Mouse (Mus musculus) forebrain, embryonic 13.5 days (tissue): ENCODE measurements around the gene Gstt2. TPM values are rescaled to one million over a fixed set of nuclear protein-coding genes. Genes with fewer than 3 reads are reported as not detected.

Experiments used
- ATAC-seq: fragments of 200-750 bp; cut with Nextera tagmentation; 2 replicates; pipeline ENCODE4 v1.8.0; 2017
- H3K27ac ChIP-seq: fragments of 300-500 bp; sonication (generic); 2 replicates; pipeline ENCODE4 v1.5.1; 2015; ENCODE audit warnings: inconsistent platforms, mild to moderate bottlenecking, moderate library complexity
- H3K27me3 ChIP-seq: fragments of 300-500 bp; sonication (generic); 2 replicates; pipeline ENCODE4 v1.6.1; 2015; ENCODE audit warnings: mild to moderate bottlenecking, inconsistent platforms
- H3K36me3 ChIP-seq: fragments of 300-500 bp; sonication (generic); 2 replicates; pipeline ENCODE4 v1.6.1; 2015; ENCODE audit warnings: mild to moderate bottlenecking, inconsistent platforms; ENCODE audit not compliant: poor library complexity, severe bottlenecking
- H3K4me1 ChIP-seq: fragments of 300-500 bp; sonication (generic); 2 replicates; pipeline ENCODE4 v1.6.1; 2015; ENCODE audit warnings: inconsistent platforms
- H3K4me2 ChIP-seq: fragments of 300-500 bp; sonication (generic); 2 replicates; pipeline ENCODE4 v1.6.1; 2015; ENCODE audit warnings: inconsistent platforms, mild to moderate bottlenecking, moderate library complexity
- H3K4me3 ChIP-seq: fragments of 300-500 bp; sonication (generic); 2 replicates; pipeline ENCODE4 v1.5.1; 2015; ENCODE audit warnings: mild to moderate bottlenecking, inconsistent platforms
- H3K9ac ChIP-seq: fragments of 300-500 bp; sonication (generic); 2 replicates; pipeline ENCODE4 v1.6.1; 2015; ENCODE audit warnings: mild to moderate bottlenecking, inconsistent platforms
- H3K9me3 ChIP-seq: fragments of 300-500 bp; sonication (generic); replicated peaks from 2 replicates; pipeline ENCODE4 v1.6.1; 2016; ENCODE audit warnings: inconsistent platforms
- WGBS: fragments of 180-500 bp; shearing (Covaris S2); methylation state at CpG from one replicate; pipeline ENCODE4 v1.1.7; 2015; 5-methylcytosine and 5-hydroxymethylcytosine counted together
- polyA plus RNA-seq: library from polyadenylated mRNA; unstranded; fragments of >200 nt; fragmentation: Nextera tagmentation; extraction: Ambion mirVana; gene quantifications from 2 replicates; pipeline ENCODE4 v1.2.1, GENCODE M21; 2015

The Gstt2 gene
- polyA plus RNA-seq, 1 experiment from 2014 or later: 4.0 TPM

DNA sequence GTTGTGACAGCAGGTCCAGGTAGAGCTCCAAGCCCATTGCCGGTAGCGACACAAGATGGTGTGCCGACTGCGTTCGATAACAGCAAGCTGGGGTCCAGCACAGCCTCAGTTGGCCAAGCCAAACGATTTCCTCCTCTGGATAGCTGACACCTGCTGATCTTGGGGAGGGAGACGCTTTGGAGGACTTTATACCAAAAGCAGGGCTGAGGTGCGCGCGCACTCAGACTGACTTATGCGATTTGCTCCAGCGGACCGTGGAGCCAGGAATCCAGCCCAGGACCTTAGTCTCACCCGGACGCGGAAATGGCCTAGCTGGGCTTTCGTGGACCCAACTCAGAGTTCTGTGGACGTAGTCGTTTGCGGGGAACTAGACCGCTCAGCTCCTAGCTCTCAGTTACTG is 3.0 kb downstream of the Gstt2 start:
- Histone ChIP-seq H3K4me1 (peaks cover 37% of the 10 kb centered on the region), H3K9ac (peak overlapping the region; percentile 58), H3K4me2 (peak overlapping the region; percentile 62), H3K27me3 (peaks cover 32% of the 10 kb centered on the region), H3K27ac (no peak overlapping the region), H3K9me3 (no peaks in the 10 kb centered on the region), H3K4me3 (peak overlapping the region; percentile 37), H3K36me3 (no peaks in the 10 kb centered on the region)
- WGBS: 2% methylated on average over 21 of the region's 21 CpGs
- ATAC-seq: no peak

DNA sequence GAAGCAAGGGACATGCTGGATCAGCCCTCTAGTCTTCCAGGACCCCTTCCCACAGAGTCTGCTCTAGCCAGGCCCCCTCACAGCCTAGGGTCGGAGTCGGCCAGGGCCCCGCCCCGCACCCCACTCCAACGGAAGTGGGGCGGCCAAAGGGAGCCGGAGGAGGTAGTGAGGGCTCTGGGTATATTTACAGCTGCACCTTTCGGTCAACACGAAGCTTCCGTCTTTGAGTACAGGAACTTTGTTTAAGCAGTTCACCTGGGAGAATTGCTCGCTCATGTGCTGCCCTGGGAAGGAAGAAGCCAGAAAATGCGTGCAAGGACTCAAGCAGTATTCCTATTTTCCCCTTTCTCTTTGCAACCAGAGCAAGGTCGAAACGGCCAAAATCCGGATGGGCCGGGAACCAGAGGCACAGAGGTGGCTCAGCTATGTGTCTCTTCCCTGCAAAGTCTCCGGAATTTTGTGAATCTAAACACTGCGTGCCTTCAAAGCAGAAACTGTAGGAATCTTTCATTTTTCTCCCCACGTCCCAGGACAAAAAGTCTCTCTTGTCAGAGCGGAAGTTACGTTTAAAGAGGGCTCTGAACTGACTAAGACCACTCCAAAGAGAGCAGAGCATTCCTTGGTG is 3.7 kb downstream of the Gstt2 start:
- WGBS: 18% methylated on average over 21 of the region's 21 CpGs
- peak overlapping the region; percentile 37 for H3K4me3 ChIP-seq
- H3K27me3 ChIP-seq: peaks cover 32% of the 10 kb centered on the region
- H3K4me2 ChIP-seq: peak overlapping the region; percentile 62
- H3K4me1 ChIP-seq: peaks cover 37% of the 10 kb centered on the region
- H3K27ac ChIP-seq: no peak overlapping the region
- ATAC-seq: no peak
- H3K9ac ChIP-seq: peak overlapping the region; percentile 58; the same call in 1 of the 2 replicates
- no peaks in the 10 kb centered on the region for H3K9me3 ChIP-seq
- no peaks in the 10 kb centered on the region for H3K36me3 ChIP-seq

DNA sequence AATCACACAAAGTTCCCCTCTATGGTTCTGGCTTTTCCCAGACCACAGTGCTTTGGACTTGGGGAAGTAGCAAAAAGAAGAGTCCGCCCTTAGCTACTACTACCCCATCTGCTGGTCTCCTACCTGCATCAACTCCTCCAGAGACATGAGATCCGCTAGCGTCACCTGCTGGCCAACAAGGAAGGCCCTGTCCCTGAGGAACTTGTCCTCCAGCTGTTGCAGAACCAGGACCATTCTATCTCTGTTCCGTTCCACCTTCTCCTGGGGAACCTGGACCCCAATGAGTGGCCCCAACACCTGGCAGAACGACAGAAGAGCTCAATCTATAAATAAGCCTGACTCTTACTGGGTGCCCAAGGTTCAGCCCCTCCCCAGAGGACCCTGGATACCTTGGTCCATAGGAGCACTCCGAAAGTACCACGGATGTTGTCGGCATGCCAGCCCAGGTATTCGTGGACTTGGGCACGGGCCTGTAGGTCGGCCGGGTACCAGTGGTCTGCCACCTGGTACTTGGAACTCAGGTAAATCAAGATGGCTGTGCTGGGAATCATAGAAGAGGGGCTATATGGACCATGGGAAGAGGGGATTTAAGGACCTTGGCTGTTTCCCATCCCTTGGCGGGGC is 4.8 kb downstream of the Gstt2 start:
- Histone ChIP-seq H3K9me3 (no peaks in the 10 kb centered on the region), H3K4me1 (peaks cover 33% of the 10 kb centered on the region), H3K9ac (no peak overlapping the region), H3K4me2 (no peak overlapping the region), H3K4me3 (no peak overlapping the region), H3K27me3 (peaks cover 32% of the 10 kb centered on the region), H3K36me3 (no peaks in the 10 kb centered on the region), H3K27ac (no peak overlapping the region)
- ATAC-seq: no peak
- 66% methylated on average over 13 of the region's 13 CpGs for WGBS

DNA sequence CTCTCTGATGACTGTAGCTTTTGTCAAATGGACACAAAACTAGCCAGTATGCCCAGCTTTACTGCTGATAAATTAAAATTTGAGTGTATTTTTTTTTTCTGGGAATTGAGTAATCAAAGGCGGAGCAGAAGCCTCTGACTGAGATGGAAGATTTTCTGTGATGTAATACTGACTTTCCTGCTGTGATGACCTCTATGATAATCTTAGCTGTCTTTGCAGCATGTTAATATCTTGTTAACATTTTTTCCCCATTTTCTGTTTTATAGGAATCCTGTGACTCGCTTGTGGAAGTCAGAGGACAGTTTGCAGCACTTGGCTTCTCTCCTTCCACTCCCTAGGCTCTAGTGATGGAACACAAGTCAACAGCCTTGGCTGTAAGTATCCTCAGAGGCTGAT is 7.0 kb downstream of the Gstt2 start:
- Histone ChIP-seq H3K27ac (no peak overlapping the region), H3K36me3 (no peaks in the 10 kb centered on the region), H3K9me3 (no peaks in the 10 kb centered on the region), H3K9ac (no peak overlapping the region), H3K4me3 (no peak overlapping the region), H3K27me3 (peaks cover 30% of the 10 kb centered on the region), H3K4me2 (no peak overlapping the region), H3K4me1 (peaks cover 22% of the 10 kb centered on the region)
- no peak for ATAC-seq
- 88% methylated on average over 2 of the region's 2 CpGs for whole genome bisulfite sequencing

DNA sequence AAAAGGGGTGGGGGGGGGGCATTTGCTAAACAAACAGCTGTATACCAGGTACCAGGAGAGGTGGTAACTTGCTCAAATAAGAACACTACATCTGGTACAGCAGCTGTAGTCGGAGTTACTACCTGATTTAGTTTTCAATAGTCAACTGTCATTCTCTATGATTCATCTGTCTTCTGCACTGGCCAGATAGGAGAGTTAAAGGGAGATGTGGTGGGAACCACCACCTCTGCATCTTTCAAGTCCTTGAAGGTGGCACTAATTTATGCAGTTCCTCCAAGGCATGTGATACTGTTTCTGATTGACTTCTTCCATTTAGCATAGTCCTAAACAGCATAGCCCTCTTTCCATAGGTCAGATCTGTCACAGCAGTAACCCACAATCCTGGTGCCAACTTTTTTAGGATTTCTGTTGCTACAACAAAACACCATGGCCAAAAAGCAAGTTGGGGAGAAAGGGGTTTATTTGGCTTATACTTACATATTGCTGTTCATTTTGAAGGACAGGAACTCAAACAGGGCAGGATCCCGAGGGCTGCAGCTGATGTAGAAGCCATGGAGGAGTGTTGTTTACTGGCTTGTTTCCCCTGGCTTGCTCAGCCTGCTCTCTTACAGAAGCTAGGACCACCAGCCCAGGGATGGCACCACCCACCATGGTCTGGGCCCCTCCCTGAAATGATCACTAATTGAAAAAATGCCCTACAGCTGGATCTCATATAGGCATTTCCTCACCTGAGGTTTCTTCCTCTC is 7.5 kb downstream of the Gstt2 start:
- Histone ChIP-seq H3K4me1 (peaks cover 17% of the 10 kb centered on the region; the same call in 1 of the 2 replicates), H3K9ac (no peak overlapping the region), H3K27me3 (peaks cover 26% of the 10 kb centered on the region), H3K36me3 (no peaks in the 10 kb centered on the region), H3K4me3 (no peak overlapping the region), H3K27ac (no peak overlapping the region), H3K4me2 (no peak overlapping the region), H3K9me3 (no peaks in the 10 kb centered on the region)
- no peak for ATAC-seq
- WGBS: 85% methylated on average over 2 of the region's 2 CpGs

DNA sequence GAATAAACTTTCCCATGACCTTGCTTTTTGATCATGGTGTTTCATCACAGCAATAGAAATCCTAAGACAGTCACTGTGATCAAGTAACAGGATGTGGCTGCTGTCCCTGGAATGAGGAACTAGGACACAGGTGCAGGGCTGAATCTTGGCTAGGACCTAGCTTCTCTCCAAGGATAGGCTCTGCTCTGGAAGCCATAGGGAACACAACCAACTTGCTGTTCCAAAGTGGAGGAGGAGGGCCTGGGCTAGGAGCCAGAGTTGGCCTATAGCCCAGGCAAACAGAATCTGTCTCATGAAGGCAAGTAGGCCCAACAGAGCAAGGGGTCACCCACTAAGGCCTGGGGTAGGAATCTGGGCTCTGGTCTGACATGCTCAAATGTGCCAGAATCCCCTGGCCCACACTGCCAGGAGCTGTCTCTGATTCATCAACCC is 8.7 kb downstream of the Gstt2 start:
- Histone ChIP-seq H3K9ac (no peak overlapping the region), H3K9me3 (no peaks in the 10 kb centered on the region), H3K27ac (no peak overlapping the region), H3K4me2 (no peak overlapping the region), H3K4me1 (0 out of 2 replicates have a peak, but pooled peaks cover 6% of the 10 kb centered on the region), H3K27me3 (peaks cover 14% of the 10 kb centered on the region), H3K4me3 (no peak overlapping the region), H3K36me3 (no peaks in the 10 kb centered on the region)
- no peak; the same call in 1 of the 2 replicates for ATAC-seq

DNA sequence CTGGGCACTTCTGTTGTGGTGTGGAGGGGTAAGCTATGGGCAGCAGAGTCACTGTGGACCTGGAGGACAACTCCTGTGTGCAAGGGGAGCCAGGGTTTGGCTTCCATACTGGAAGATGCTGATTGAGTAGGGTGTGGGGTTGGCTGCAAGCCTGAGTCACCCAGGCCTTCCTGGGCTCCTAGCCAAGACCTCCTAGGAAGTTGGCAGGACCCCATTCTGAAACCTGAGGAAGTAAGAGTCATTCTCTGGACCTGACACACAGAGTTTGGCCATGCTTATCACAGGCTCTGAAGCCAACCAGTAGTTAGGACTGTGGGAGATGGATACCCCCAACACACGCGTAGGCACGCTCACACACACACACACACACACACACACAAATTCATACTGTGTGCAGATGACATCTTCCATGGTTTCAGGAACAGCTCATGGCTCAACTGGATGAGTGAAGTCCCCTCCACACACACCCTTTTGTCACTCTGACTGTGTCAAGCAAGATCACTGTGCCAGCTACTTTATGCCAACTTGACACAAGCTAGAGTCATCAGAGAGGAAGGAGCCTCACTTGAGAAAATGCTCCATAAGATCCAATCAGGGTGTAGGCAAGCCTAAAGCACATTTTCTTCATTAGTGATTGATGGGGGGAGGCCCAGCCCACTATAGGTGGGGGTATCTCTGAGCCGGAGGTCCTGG is 9.4 kb downstream of the Gstt2 start:
- WGBS: 94% methylated on average over 4 of the region's 4 CpGs
- Histone ChIP-seq H3K4me2 (no peak overlapping the region), H3K4me1 (0 out of 2 replicates have a peak, but pooled peaks cover 4% of the 10 kb centered on the region), H3K36me3 (no peaks in the 10 kb centered on the region), H3K27ac (no peak overlapping the region), H3K27me3 (peaks cover 7% of the 10 kb centered on the region), H3K9me3 (no peaks in the 10 kb centered on the region), H3K4me3 (no peak overlapping the region), H3K9ac (no peak overlapping the region)
- ATAC-seq: no peak

DNA sequence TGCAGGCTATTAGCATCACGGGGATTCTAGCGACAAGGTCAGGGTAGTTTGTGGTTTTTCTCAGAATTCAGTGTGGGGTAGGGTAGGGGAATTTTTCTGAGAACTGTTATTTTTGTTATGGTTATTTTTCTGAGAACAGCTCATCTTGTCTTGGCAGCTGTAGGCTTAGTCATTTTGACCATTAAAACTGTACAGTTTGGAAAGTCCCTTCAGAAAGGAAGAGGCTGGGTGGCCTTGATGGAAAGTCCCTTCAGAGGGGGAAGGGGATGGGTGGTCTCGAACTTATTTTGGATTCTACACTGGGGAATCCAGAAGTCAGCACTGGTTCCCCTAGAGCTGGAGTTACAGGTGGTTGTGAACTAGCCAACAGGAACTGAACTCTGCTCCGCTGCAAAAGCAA is 12.7 kb downstream of the Gstt2 start:
- WGBS: 93% methylated on average over 4 of the region's 4 CpGs
- H3K9ac ChIP-seq: no peak overlapping the region

DNA sequence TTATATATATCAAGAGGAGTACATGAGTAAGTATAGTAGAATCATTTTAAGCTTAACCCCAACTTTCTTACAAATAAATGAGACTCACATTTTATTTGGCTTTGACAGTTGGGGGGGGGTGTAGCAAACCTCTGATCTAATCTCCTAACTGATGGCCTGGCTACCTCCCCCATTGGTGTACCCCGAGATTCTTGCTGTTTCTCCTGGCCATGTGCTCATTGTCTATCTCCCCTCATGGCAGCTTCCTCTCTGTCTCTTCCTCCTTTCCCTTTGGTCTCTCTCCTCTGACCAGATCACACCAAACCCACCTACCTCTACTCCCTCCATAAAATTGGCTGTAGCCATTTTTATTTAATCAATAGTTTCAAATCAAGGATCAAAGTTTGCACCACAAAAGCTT is 13.4 kb downstream of the Gstt2 start:
- no peak for ATAC-seq
- Histone ChIP-seq H3K9me3 (no peaks in the 10 kb centered on the region), H3K27ac (no peak overlapping the region), H3K4me2 (no peak overlapping the region), H3K4me1 (0 out of 2 replicates have a peak, but pooled peaks cover 4% of the 10 kb centered on the region), H3K9ac (no peak overlapping the region), H3K36me3 (no peaks in the 10 kb centered on the region), H3K4me3 (no peak overlapping the region), H3K27me3 (0 out of 2 replicates have a peak, but pooled peaks cover 2% of the 10 kb centered on the region)
- WGBS: 91% methylated on average over 1 of the region's 1 CpGs

More for the DNA sequence above, 12.7 kb downstream of the Gstt2 start:
- Histone ChIP-seq H3K27me3 (0 out of 2 replicates have a peak, but pooled peaks cover 2% of the 10 kb centered on the region), H3K4me3 (no peak overlapping the region), H3K9me3 (no peaks in the 10 kb centered on the region), H3K27ac (no peak overlapping the region), H3K4me1 (0 out of 2 replicates have a peak, but pooled peaks cover 4% of the 10 kb centered on the region), H3K36me3 (no peaks in the 10 kb centered on the region), H3K4me2 (no peak overlapping the region)
- ATAC-seq: no peak

DNA sequence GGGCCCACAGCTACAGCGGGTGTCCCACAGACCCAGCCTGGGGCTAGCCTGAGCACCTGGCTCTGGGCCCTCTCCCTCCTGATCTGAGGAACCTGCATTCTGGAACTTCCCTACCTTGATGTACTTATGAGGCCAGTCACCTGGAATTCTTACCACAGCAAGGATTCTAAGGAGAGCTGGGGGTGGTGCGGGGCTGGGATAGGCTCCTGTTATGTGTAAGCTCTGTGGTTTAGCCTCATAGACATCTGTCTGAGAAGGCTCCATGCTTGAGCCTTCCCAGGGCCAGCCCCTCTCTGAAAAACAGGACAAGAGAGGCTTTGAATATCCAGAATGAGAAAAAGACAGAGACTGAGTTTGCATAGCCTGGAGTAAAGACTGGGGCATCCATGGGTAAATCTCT is 14.8 kb downstream of the Gstt2 start, which contains the start of gene Gstt4:
TSS of gene Gstt4 (minus strand) at position 101 of the 400 bp plus-strand sequence.
- no peak within 1 kb of the TSS for H3K4me3 ChIP-seq
- WGBS: 94% methylated on average over 2 of the region's 2 CpGs
- no peaks in the 10 kb centered on the region for H3K36me3 ChIP-seq
- H3K27me3 ChIP-seq: 0 out of 2 replicates have a peak, but pooled peaks cover 2% of the 10 kb centered on the region
- H3K9me3 ChIP-seq: no peaks in the 10 kb centered on the region
- H3K4me1 ChIP-seq: 0 out of 2 replicates have a peak, but pooled peaks cover under 1% of the 10 kb centered on the region
- H3K9ac ChIP-seq: no peak within 1 kb of the TSS
- no peak for ATAC-seq
- H3K4me2 ChIP-seq: no peak within 1 kb of the TSS
- H3K27ac ChIP-seq: no peak within 1 kb of the TSS

DNA sequence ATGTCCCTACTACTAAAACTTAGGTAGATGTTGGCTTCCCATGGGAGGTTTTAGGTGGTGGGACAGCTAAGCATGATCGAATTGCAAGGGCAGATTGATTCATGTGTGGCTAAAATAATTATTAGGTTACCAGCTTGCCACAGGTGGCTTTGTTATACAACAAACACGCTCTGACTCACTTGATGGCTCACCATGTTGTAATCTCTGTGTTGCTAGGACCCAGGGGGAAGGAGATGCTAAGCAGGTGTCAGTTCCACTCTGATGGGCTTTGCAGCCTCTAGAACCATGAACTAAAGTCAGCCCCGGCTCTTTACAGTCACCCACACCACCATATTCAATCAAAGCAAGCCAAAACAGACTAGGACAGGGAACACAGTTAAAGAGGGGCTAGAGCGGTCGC is 17.3 kb downstream of the Gstt2 start:
- H3K36me3 ChIP-seq: no peaks in the 10 kb centered on the region
- ATAC-seq: no peak
- H3K9ac ChIP-seq: no peak overlapping the region
- H3K9me3 ChIP-seq: no peaks in the 10 kb centered on the region
- H3K4me3 ChIP-seq: no peak overlapping the region
- H3K27ac ChIP-seq: no peak overlapping the region
- 87% methylated on average over 5 of the region's 5 CpGs for WGBS
- no peaks in the 10 kb centered on the region for H3K4me1 ChIP-seq
- no peak overlapping the region for H3K4me2 ChIP-seq
- 0 out of 2 replicates have a peak, but pooled peaks cover 2% of the 10 kb centered on the region for H3K27me3 ChIP-seq
